Mouse (Mus musculus): Measurements from ENCODE around the gene Cacnb1. TPM values are rescaled to one million over a fixed set of nuclear protein-coding genes. Genes with fewer than 3 reads are reported as not detected.

Gene Cacnb1
- total RNA-seq, 1 experiment = 6.2 TPM

- Histone ChIP-seq H3K9ac (ENCODE audit: insufficient read depth, low read depth, low read length, poor library complexity, severe bottlenecking) (no peak overlapping the region), H3K4me1 (ENCODE audit: control insufficient read depth in 2 of 2, insufficient read depth in 2 of 2, low read length in 2 of 2, poor library complexity in 1 of 2) (peaks cover 2 to 30% of the 10 kb centered on the region in 2 experiments; a peak in 3 of 4 replicates), H3K36me3 (ENCODE audit: control insufficient read depth, insufficient read depth, low read length, poor library complexity, severe bottlenecking) (no peaks in the 10 kb centered on the region), H3K9me3 (ENCODE audit: control insufficient read depth, insufficient read depth, low read depth, low read length) (no peaks in the 10 kb centered on the region), H3K4me3 (ENCODE audit: insufficient read depth in 1 of 2, low read depth in 1 of 2, low read length in 2 of 2, poor library complexity in 1 of 2, severe bottlenecking in 1 of 2) (no peak overlapping the region), H3K27ac (ENCODE audit: insufficient read depth, low read depth, low read length, poor library complexity, severe bottlenecking) (no peak overlapping the region)
- no peak for DNase-seq (ENCODE audit: low read depth, low spot score)
- TF ChIP-seq ZNF384 (IDR thresholded peaks at IDR 0.05; ENCODE audit: low read depth, low read length) (no peak), CHD2 (IDR thresholded peaks at IDR 0.05; ENCODE audit: low read depth, low read length) (no peak), ZC3H11A (IDR thresholded peaks at IDR 0.05; ENCODE audit: borderline replicate concordance, low read depth, low read length) (no peak), MAFK (IDR thresholded peaks at IDR 0.05; ENCODE audit: insufficient read depth, low read depth, low read length) (no peak), HCFC1 (IDR thresholded peaks at IDR 0.05; ENCODE audit: borderline replicate concordance, insufficient read depth, low read length) (no peak)
- in situ Hi-C loops (cut with MboI; ENCODE audit: low sequenced_read_pairs in 2 of 2, unreplicated experiment in 2 of 2) = no loop called here
Measured at GRCm38 (mm10) chr11:98061441-98061840, 38.6 kb upstream of the Cacnb1 start.

DNA sequence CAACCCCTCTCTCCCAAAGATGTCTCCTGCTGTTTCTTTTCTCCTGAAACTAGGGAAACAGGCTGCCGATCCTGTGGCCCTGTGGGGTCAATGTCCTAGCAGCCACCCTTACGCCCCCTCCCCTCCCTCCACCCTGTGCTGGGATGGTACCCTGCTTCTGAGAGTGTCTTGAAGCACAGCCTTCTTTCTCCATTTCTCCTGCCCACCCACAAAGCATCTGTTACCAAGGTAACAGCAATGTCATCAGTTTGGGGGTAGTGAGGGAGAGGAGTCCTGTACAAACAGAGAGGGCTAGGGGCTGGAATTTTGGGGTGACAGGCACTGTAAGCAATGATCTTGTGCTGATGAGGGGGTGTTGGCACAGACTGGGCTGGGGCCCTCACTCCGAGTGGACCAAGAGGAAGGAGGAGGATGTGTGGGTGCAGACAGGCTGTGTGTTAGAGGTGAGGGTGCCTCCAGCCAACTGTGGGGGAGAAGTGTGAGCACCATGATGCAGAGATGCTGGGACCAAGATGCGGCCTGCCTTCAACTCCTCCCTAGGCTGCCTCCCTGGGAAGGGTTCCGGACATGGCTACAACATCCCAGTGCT is 37.4 kb upstream of the Cacnb1 start:
- no peaks in the 10 kb centered on the region for H3K36me3 ChIP-seq (ENCODE audit: control insufficient read depth, insufficient read depth, low read length, poor library complexity, severe bottlenecking)
- in situ Hi-C loops (cut with MboI; ENCODE audit: low sequenced_read_pairs in 2 of 2, unreplicated experiment in 2 of 2) = no loop called here
- TF ChIP-seq MAFK (IDR thresholded peaks at IDR 0.05; ENCODE audit: insufficient read depth, low read depth, low read length) (no peak), ZC3H11A (IDR thresholded peaks at IDR 0.05; ENCODE audit: borderline replicate concordance, low read depth, low read length) (no peak), ZNF384 (IDR thresholded peaks at IDR 0.05; ENCODE audit: low read depth, low read length) (no peak), CHD2 (IDR thresholded peaks at IDR 0.05; ENCODE audit: low read depth, low read length) (no peak), HCFC1 (IDR thresholded peaks at IDR 0.05; ENCODE audit: borderline replicate concordance, insufficient read depth, low read length) (no peak)
- H3K9me3 ChIP-seq (ENCODE audit: control insufficient read depth, insufficient read depth, low read depth, low read length) = no peaks in the 10 kb centered on the region
- no peak for DNase-seq (ENCODE audit: low read depth, low spot score)
- peak overlapping the region; percentile 31; the same call in 1 of the 2 replicates for H3K9ac ChIP-seq (ENCODE audit: insufficient read depth, low read depth, low read length, poor library complexity, severe bottlenecking)
- peaks cover 2 to 25% of the 10 kb centered on the region in 2 experiments; a peak in 3 of 4 replicates for H3K4me1 ChIP-seq (ENCODE audit: control insufficient read depth in 2 of 2, insufficient read depth in 2 of 2, low read length in 2 of 2, poor library complexity in 1 of 2)
- no peak overlapping the region for H3K27ac ChIP-seq (ENCODE audit: insufficient read depth, low read depth, low read length, poor library complexity, severe bottlenecking)
- H3K4me3 ChIP-seq (ENCODE audit: insufficient read depth in 1 of 2, low read depth in 1 of 2, low read length in 2 of 2, poor library complexity in 1 of 2, severe bottlenecking in 1 of 2) = no peak overlapping the region

GRCm38 (mm10) chr11:98059662-98060061 is 36.8 kb upstream of the Cacnb1 start:
- peaks cover 2 to 20% of the 10 kb centered on the region in 2 experiments; a peak in 3 of 4 replicates for H3K4me1 ChIP-seq (ENCODE audit: control insufficient read depth in 2 of 2, insufficient read depth in 2 of 2, low read length in 2 of 2, poor library complexity in 1 of 2)
- in situ Hi-C loops (cut with MboI; ENCODE audit: low sequenced_read_pairs in 2 of 2, unreplicated experiment in 2 of 2) = no loop called here
- TF ChIP-seq HCFC1 (IDR thresholded peaks at IDR 0.05; ENCODE audit: borderline replicate concordance, insufficient read depth, low read length) (no peak), ZNF384 (IDR thresholded peaks at IDR 0.05; ENCODE audit: low read depth, low read length) (no peak), MAFK (IDR thresholded peaks at IDR 0.05; ENCODE audit: insufficient read depth, low read depth, low read length) (no peak), CHD2 (IDR thresholded peaks at IDR 0.05; ENCODE audit: low read depth, low read length) (no peak), ZC3H11A (IDR thresholded peaks at IDR 0.05; ENCODE audit: borderline replicate concordance, low read depth, low read length) (no peak)

GRCm38 (mm10) chr11:98057998-98058397 is 35.2 kb upstream of the Cacnb1 start:
- H3K36me3 ChIP-seq (ENCODE audit: control insufficient read depth, insufficient read depth, low read length, poor library complexity, severe bottlenecking) = no peaks in the 10 kb centered on the region
- H3K9me3 ChIP-seq (ENCODE audit: control insufficient read depth, insufficient read depth, low read depth, low read length) = no peaks in the 10 kb centered on the region
- peak; percentile 87 for DNase-seq (ENCODE audit: low read depth, low spot score)
- peak; percentile 87 for TF ChIP-seq CHD2 (IDR thresholded peaks at IDR 0.05; ENCODE audit: low read depth, low read length)
- TF ChIP-seq MAFK (IDR thresholded peaks at IDR 0.05; ENCODE audit: insufficient read depth, low read depth, low read length) = no peak
- peak overlapping the region; percentile 16 to 45; a peak in 3 of 4 replicates for H3K4me3 ChIP-seq (ENCODE audit: insufficient read depth in 1 of 2, low read depth in 1 of 2, low read length in 2 of 2, poor library complexity in 1 of 2, severe bottlenecking in 1 of 2)
- H3K4me1 ChIP-seq (ENCODE audit: control insufficient read depth in 2 of 2, insufficient read depth in 2 of 2, low read length in 2 of 2, poor library complexity in 1 of 2) = peaks cover 2 to 20% of the 10 kb centered on the region in 2 experiments; a peak in 3 of 4 replicates
- H3K9ac ChIP-seq (ENCODE audit: insufficient read depth, low read depth, low read length, poor library complexity, severe bottlenecking) = peak overlapping the region; percentile 32
- in situ Hi-C loops (cut with MboI; ENCODE audit: low sequenced_read_pairs in 2 of 2, unreplicated experiment in 2 of 2) = no loop called here
- H3K27ac ChIP-seq (ENCODE audit: insufficient read depth, low read depth, low read length, poor library complexity, severe bottlenecking) = peak overlapping the region; percentile 68

More at GRCm38 (mm10) chr11:98059662-98060061, 36.8 kb upstream of the Cacnb1 start:
- no peak for DNase-seq (ENCODE audit: low read depth, low spot score)
- Histone ChIP-seq H3K27ac (ENCODE audit: insufficient read depth, low read depth, low read length, poor library complexity, severe bottlenecking) (no peak overlapping the region), H3K9ac (ENCODE audit: insufficient read depth, low read depth, low read length, poor library complexity, severe bottlenecking) (peak overlapping the region; percentile 31; the same call in 1 of the 2 replicates), H3K36me3 (ENCODE audit: control insufficient read depth, insufficient read depth, low read length, poor library complexity, severe bottlenecking) (no peaks in the 10 kb centered on the region), H3K4me3 (ENCODE audit: insufficient read depth in 1 of 2, low read depth in 1 of 2, low read length in 2 of 2, poor library complexity in 1 of 2, severe bottlenecking in 1 of 2) (no peak overlapping the region), H3K9me3 (ENCODE audit: control insufficient read depth, insufficient read depth, low read depth, low read length) (no peaks in the 10 kb centered on the region)

Data from ES-E14 (cell line).